Mouse (Mus musculus) midbrain, embryonic 11.5 days (tissue): ENCODE results near the gene Cacna1c. TPM values are rescaled to one million over a fixed set of nuclear protein-coding genes. Genes with fewer than 3 reads are reported as not detected.

Experiments used
- ATAC-seq: fragments of 200-750 bp; cut with Nextera tagmentation; 2 replicates; pipeline ENCODE4 v1.8.0; 2017; ENCODE audit warnings: moderate TSS enrichment, moderate library complexity; ENCODE audit not compliant: low FRiP score
- DNase-seq: peaks from one replicate; pipeline ENCODE4 v3.0.0; 2015; ENCODE audit warnings: low spot score; ENCODE audit errors: missing footprints
- H3K27ac ChIP-seq: fragments of 300-500 bp; sonication (generic); 2 replicates; pipeline ENCODE4 v1.5.1; 2014; ENCODE audit warnings: low read depth, low read length
- H3K27me3 ChIP-seq: fragments of 300-500 bp; sonication (generic); 2 replicates; pipeline ENCODE4 v1.6.1; 2014; ENCODE audit warnings: mild to moderate bottlenecking, low read length, moderate library complexity, mixed read lengths; ENCODE audit not compliant: control insufficient read depth, insufficient read depth
- H3K36me3 ChIP-seq: fragments of 300-500 bp; sonication (generic); 2 replicates; pipeline ENCODE4 v1.6.1; 2014; ENCODE audit warnings: mild to moderate bottlenecking, low read length, moderate library complexity, mixed read lengths; ENCODE audit not compliant: control insufficient read depth, insufficient read depth
- H3K4me1 ChIP-seq: fragments of 300-500 bp; sonication (generic); 2 replicates; pipeline ENCODE4 v1.6.1; 2014; ENCODE audit warnings: low read length; ENCODE audit not compliant: control insufficient read depth, insufficient read depth
- H3K4me2 ChIP-seq: fragments of 300-500 bp; sonication (generic); 2 replicates; pipeline ENCODE4 v1.6.1; 2014; ENCODE audit warnings: mild to moderate bottlenecking, moderate library complexity
- H3K4me3 ChIP-seq: fragments of 300-500 bp; sonication (generic); 2 replicates; pipeline ENCODE4 v1.5.1; 2014; ENCODE audit warnings: low read depth, low read length
- H3K9ac ChIP-seq: fragments of 300-500 bp; sonication (generic); 2 replicates; pipeline ENCODE4 v1.6.1; 2014; ENCODE audit warnings: low read length
- H3K9me3 ChIP-seq: fragments of 300-500 bp; sonication (generic); 2 replicates; pipeline ENCODE4 v1.6.1; 2016; ENCODE audit warnings: low read length; ENCODE audit not compliant: control insufficient read depth
- WGBS: fragments of 180-500 bp; shearing (Covaris S2); extraction: QIAGEN DNeasy Blood & Tissue Kit; methylation state at CpG from one replicate; pipeline ENCODE4 v1.1.7; 2014; 5-methylcytosine and 5-hydroxymethylcytosine counted together
- polyA plus RNA-seq: library from polyadenylated mRNA; unstranded; fragments of >200 nt; fragmentation: Nextera tagmentation; extraction: Ambion mirVana; gene quantifications from 2 replicates; pipeline ENCODE4 v1.2.1, GENCODE M21; 2014

The Cacna1c gene
- polyA plus RNA-seq, 1 experiment from 2014 or later, result 2.1 TPM

DNA sequence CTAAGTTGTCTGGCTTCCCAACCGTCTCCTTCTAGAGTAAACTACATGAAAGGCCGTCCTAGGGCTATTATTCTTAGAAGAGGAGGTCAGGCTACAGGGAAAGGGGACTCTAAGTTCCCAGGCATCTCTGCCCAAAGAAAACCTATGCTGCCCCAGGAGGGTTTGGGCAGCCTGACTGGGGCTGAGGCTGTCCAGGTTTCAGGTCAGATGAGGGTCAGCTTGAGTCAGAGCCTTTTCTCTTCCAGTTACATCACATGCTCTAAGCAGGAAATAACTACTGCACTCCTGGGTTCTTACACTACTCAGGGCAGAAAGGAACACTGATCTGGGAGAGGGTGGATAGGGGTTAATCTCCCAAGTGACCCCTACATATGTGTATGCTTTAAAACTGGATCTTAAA lies 556.4 kb downstream of the Cacna1c start:
- Histone ChIP-seq H3K36me3 (no peaks in the 10 kb centered on the region), H3K27me3 (no peaks in the 10 kb centered on the region), H3K27ac (no peak overlapping the region), H3K9ac (no peak overlapping the region), H3K4me1 (no peaks in the 10 kb centered on the region), H3K4me3 (no peak overlapping the region), H3K4me2 (no peak overlapping the region), H3K9me3 (peaks cover 7% of the 10 kb centered on the region; the same call in 1 of the 2 replicates)
- DNase-seq (no peak), ATAC-seq (no peak)
- 57% methylated on average over 2 of the region's 2 CpGs for WGBS

DNA sequence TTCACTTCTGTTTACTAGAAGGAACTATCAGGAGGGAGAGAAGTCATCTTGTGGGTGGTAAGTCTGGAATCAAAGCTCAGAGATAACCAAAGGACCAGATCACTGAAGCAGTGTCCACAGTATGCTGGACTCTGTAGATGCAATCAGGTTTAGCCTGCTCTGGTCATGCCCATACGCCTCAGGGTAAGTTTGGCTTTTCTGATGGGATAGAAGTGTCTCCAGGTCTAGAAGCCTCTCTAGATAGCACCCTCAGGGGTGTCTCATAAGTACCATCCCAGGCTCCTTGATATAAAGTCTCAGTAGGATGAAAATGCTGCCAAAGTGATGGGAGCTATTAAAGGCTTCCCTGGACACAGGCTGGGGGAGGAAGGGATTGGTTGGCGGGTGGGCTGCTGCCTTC lies 557.3 kb downstream of the Cacna1c start:
- no peak for DNase-seq
- Histone ChIP-seq H3K9me3 (peaks cover 7% of the 10 kb centered on the region; the same call in 1 of the 2 replicates), H3K4me1 (no peaks in the 10 kb centered on the region), H3K27ac (no peak overlapping the region), H3K36me3 (no peaks in the 10 kb centered on the region), H3K27me3 (no peaks in the 10 kb centered on the region), H3K4me2 (no peak overlapping the region), H3K9ac (no peak overlapping the region), H3K4me3 (no peak overlapping the region)
- no peak for ATAC-seq
- 86% methylated on average over 2 of the region's 2 CpGs for WGBS

DNA sequence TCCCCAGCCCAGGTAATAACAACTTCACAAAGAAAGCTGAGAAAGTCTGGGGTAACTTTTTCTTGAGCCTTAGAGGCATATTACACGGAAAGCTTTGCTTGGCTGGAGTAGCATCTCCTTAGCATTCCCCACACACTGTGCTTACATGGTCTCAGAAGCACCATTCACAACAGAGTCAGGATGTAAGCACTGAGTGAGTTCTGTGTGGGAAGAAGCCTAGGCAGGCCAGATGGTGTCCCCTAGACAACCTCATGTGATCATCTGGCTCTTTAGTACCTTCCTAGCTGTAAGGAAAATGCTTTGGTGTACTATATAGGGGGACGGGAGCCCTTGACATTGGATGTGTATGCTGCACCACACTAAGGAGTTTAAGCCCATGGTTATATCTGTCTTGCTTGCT lies 563.7 kb downstream of the Cacna1c start:
- 85% methylated on average over 2 of the region's 2 CpGs for WGBS
- ATAC-seq, result no peak
- Histone ChIP-seq H3K36me3 (no peaks in the 10 kb centered on the region), H3K27me3 (no peaks in the 10 kb centered on the region), H3K27ac (no peak overlapping the region), H3K9ac (no peak overlapping the region), H3K4me1 (no peaks in the 10 kb centered on the region), H3K9me3 (peaks cover 7% of the 10 kb centered on the region; the same call in 1 of the 2 replicates), H3K4me2 (no peak overlapping the region), H3K4me3 (no peak overlapping the region)
- no peak for DNase-seq

DNA sequence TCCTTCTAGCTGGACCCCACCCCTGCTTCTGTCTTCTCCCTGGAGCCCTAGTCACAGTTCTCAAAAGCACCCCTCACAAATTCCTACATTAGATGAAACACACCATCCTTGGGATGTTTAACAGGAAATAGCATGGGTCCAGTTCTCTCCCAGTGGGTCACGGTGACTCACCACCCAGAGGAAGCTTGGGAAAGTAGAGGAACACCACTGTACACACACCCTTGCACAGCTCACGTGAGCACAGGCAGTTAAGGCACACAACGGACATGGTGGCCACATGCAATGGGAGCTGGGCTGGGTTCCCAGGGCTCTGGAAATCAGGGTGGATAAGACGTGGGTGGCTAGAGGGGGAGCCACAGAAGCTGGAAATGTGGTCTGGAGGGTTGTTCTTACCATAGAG lies 566.2 kb downstream of the Cacna1c start:
- no peaks in the 10 kb centered on the region for H3K4me1 ChIP-seq
- H3K27ac ChIP-seq, result no peak overlapping the region
- DNase-seq (no peak), ATAC-seq (no peak)
- H3K4me3 ChIP-seq, result no peak overlapping the region
- H3K9me3 ChIP-seq, result no peaks in the 10 kb centered on the region
- no peaks in the 10 kb centered on the region for H3K27me3 ChIP-seq
- H3K4me2 ChIP-seq, result no peak overlapping the region
- 81% methylated on average over 4 of the region's 4 CpGs for WGBS
- no peak overlapping the region for H3K9ac ChIP-seq
- H3K36me3 ChIP-seq, result no peaks in the 10 kb centered on the region

DNA sequence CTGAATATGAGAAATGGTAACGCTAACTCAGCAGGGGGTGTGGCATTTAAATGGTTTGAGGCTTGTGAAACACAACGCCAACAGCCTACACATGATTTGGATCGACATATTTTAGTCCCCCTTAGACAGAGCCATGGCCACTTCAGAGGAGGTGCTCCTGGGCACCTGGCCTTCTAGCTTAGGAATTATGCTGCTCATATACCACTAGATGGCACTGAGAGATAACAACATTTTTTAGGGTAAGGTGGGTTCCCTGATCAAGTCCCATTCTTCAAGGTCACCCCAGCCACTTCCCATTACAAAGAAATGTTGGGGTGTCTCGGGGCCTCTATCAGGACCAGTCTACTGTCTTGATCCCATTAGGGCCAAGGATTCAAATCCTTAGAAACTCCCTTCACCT lies 570.0 kb downstream of the Cacna1c start:
- Histone ChIP-seq H3K9ac (no peak overlapping the region), H3K4me3 (no peak overlapping the region), H3K4me2 (no peak overlapping the region), H3K27ac (no peak overlapping the region), H3K9me3 (no peaks in the 10 kb centered on the region), H3K4me1 (no peaks in the 10 kb centered on the region), H3K36me3 (no peaks in the 10 kb centered on the region), H3K27me3 (no peaks in the 10 kb centered on the region)
- ATAC-seq, result no peak
- DNase-seq, result peak; percentile 75
- WGBS, result 64% methylated on average over 4 of the region's 4 CpGs

DNA sequence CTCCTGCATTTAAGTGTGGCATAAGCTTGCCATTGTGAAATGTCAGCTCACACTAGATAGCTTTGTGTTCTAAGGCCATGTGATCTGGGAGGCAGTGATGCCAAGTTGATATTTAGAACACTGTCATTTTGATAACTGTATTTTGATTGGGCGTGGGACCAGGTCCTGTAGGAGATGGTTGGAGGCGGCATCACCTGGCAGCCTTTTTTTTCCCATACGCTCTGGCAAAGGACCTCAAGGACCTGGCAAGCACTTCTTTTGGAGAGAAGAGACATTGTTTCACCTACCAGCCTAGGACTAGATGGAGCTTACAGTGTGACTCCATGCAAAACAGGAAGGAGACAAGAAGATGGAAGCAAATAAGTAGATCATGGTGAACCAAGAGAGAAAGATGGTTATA lies 572.6 kb downstream of the Cacna1c start:
- no peak for DNase-seq

DNA sequence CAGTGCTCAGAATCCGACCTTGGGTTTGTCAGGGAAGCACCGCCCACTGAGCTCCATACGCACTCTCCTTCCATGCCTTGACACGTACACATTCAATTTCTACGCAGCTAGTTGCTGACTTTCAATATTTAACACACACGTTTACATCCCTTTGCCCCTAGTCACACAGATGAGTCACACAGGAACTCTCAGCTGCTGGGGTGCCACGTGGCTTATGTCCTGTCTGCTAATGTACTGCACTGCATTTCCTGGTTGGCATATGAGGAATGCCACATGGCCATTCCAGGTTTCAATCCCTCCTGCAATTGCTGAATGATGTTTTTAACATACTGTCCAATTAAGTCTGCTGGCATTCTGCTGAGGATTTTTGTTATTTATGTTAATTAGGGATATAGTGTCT lies 574.4 kb downstream of the Cacna1c start:
- Histone ChIP-seq H3K4me2 (no peak overlapping the region), H3K4me1 (no peaks in the 10 kb centered on the region), H3K9me3 (no peaks in the 10 kb centered on the region), H3K27me3 (no peaks in the 10 kb centered on the region), H3K27ac (no peak overlapping the region), H3K4me3 (no peak overlapping the region), H3K9ac (no peak overlapping the region), H3K36me3 (no peaks in the 10 kb centered on the region)
- no peak for DNase-seq
- 88% methylated on average over 7 of the region's 7 CpGs for WGBS
- no peak for ATAC-seq

More for the DNA sequence above, 572.6 kb downstream of the Cacna1c start:
- no peaks in the 10 kb centered on the region for H3K9me3 ChIP-seq
- no peak overlapping the region for H3K4me3 ChIP-seq
- no peaks in the 10 kb centered on the region for H3K27me3 ChIP-seq
- no peak for ATAC-seq
- H3K27ac ChIP-seq, result no peak overlapping the region
- no peak overlapping the region for H3K9ac ChIP-seq
- no peak overlapping the region for H3K4me2 ChIP-seq
- 89% methylated on average over 3 of the region's 3 CpGs for WGBS
- H3K36me3 ChIP-seq, result no peaks in the 10 kb centered on the region
- H3K4me1 ChIP-seq, result no peaks in the 10 kb centered on the region

DNA sequence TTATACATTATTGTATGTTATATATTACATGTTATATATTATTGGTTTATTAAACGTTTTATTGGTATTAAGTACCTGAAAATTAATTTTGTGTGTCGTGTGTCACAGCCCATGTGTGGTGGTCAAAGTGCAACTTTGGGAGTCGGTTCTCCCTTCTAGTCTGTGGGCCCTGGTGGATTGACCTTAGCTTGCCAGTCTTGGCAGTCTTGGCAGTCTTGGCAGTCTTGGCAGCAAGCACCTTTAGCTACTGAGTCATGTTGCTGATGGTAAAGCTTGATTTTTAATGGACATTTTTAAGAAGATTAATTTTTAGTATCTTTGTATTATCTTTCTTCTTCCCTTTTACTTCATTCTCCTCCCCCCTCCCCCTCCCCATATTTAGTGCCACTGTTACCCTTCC lies 574.8 kb downstream of the Cacna1c start:
- ATAC-seq (no peak), DNase-seq (no peak)
- Histone ChIP-seq H3K9me3 (no peaks in the 10 kb centered on the region), H3K4me1 (no peaks in the 10 kb centered on the region), H3K36me3 (no peaks in the 10 kb centered on the region), H3K27me3 (no peaks in the 10 kb centered on the region), H3K4me2 (no peak overlapping the region), H3K9ac (no peak overlapping the region), H3K4me3 (no peak overlapping the region), H3K27ac (no peak overlapping the region)
- WGBS, result 88% methylated on average over 3 of the region's 3 CpGs

DNA sequence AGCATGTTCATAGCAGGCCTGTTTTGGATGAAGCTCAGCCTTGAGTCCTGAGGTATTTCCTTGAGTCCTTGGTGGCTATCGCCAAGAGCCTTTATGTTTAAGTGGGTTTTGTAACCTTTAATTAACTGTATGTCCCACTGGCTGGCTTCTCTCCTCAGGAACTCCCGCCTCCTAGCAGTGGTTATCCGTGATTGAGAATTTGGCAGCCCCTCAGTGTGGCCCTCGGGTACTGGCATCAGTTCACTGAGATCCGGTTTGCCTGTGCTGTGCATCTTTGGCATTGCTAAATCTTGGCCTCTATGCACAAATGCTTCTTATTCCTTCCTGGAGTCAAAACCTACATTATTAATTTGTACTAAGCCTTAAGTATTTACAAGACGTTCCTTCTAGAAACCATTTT lies 587.3 kb downstream of the Cacna1c start:
- no peaks in the 10 kb centered on the region for H3K9me3 ChIP-seq
- DNase-seq (no peak), ATAC-seq (no peak)
- H3K4me2 ChIP-seq, result no peak overlapping the region
- 92% methylated on average over 6 of the region's 6 CpGs for WGBS
- no peaks in the 10 kb centered on the region for H3K4me1 ChIP-seq
- no peaks in the 10 kb centered on the region for H3K27me3 ChIP-seq
- H3K36me3 ChIP-seq, result no peaks in the 10 kb centered on the region
- no peak overlapping the region for H3K4me3 ChIP-seq
- no peak overlapping the region for H3K27ac ChIP-seq
- H3K9ac ChIP-seq, result no peak overlapping the region

DNA sequence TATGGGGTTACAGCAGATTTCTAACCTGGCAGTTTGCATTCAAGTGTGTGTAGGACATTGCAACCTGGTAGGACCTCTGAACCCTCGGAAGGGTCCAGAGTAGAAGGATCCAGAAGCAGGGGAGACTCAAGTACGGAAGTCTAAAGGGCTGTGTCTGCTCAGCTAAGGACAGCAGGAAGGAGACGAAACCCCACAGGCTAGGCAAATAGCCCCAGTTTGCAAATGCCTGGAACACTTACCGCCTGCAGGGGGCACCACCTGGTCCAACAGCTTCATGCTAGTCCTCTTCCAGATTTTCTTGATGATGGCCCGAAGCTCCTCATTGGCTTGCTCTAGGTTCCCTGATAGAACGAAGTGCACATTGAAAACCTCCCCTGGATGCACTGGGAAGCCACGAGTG lies 590.2 kb downstream of the Cacna1c start:
- peak; percentile 61 for DNase-seq
- H3K27me3 ChIP-seq, result no peaks in the 10 kb centered on the region

More for the DNA sequence above, 590.2 kb downstream of the Cacna1c start:
- Histone ChIP-seq H3K4me3 (no peak overlapping the region), H3K9ac (no peak overlapping the region), H3K9me3 (no peaks in the 10 kb centered on the region), H3K36me3 (no peaks in the 10 kb centered on the region), H3K4me2 (no peak overlapping the region), H3K27ac (no peak overlapping the region), H3K4me1 (no peaks in the 10 kb centered on the region)
- WGBS, result 74% methylated on average over 7 of the region's 7 CpGs
- no peak for ATAC-seq
